Mouse (Mus musculus) urinary bladder, postnatal 14 days (tissue): ENCODE results near the gene Ank2.

Experiments used
- DNase-seq: peaks from one replicate; pipeline ENCODE4 v3.0.0; 2021; ENCODE audit warnings: low spot score

Ank2 gene

DNA sequence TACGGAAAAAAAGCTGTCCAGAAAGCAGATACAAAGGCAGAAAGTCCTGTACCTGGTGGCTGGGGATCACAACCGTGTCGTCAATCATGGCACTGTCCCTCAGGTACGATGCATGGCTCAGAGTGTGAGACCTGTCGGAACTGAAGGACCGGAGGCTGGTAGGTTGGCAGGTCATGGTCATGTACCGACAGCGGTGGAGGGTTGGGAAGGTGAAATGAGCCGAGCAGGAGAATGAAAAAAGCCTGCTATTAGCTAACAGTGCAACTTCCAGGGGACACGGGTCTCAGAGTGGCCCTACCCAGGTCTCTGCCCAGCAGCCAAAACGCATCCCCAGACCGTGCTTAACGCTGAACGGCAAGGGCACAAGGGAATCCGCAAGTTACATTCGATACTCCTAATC, 522.4 kb downstream of the Ank2 start:
- DNase-seq, result no peak

DNA sequence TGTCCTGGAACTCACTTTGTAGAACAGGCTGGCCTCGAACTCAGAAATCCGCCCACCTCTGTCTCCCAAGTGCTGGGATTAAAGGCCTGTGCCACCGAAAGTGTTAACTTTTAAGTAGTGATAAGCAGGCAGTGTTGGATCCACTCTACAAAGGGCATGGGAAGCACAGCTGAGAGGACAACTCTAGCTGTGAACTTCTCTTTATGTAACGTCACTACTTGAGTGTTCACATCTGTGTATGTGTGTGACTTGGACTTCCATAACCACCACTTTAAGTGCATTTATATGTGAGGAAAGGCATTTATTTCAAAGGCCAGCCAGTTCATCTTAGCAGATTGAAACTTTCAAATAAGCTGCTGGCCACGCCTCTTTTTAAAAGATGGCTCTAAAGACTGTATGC, 523.7 kb downstream of the Ank2 start:
- no peak for DNase-seq

DNA sequence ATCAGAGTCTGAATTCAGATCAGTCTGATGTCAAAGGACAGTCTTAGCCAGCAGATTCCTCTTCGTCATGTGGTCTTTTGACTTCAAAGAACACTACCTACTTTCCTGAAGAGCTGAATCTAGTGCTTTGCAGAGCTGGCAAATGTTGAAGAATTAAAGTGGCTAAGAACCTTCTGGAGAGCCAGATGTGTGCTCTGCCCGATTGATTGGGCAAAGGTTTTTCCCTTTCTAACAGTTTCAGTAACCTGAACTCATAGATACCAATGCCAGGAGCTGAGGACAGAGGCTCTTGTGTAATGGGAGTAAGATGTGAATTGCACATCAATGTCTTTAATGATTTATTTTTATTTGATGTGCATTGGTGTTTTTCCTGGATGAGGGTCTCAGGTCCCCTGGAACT, 525.6 kb downstream of the Ank2 start:
- DNase-seq, result no peak

DNA sequence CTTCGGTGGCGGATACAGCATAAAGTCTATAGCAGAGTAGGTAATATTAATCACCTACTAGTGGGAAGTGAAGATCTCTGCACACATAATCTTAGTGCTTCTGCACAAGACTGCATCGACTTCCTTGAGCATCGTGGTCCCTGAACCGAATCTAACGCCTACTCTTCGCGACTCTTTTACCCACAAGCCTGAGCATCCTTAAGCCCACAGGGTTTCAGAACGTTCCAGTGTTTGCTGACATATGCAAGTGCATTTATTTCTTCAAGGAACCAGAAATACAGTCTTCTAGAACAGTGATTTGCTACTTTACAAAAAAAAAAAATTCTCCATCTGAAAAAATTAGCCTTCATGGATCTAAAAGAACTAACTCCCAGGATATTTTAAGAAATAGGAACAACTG, 527.6 kb downstream of the Ank2 start:
- no peak for DNase-seq

DNA sequence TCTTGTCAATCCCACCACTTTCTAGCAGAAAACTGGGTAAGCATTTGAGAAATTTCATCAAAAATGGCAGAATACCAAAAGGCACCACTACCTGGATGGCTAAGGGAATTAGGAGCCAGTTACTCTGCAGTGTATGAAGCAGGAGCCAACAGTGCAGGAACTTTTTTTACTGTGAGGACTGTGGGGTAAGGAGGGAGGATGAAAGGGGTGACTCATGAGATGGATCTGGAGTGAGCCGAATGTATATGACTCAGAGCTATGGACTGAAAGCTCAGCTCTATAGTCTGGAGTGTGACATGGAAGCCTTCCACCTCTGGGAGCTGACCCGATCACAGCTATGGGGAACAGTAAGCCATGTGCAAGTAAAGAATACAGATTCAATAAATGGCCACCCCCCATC, 530.4 kb downstream of the Ank2 start:
- DNase-seq, result no peak

DNA sequence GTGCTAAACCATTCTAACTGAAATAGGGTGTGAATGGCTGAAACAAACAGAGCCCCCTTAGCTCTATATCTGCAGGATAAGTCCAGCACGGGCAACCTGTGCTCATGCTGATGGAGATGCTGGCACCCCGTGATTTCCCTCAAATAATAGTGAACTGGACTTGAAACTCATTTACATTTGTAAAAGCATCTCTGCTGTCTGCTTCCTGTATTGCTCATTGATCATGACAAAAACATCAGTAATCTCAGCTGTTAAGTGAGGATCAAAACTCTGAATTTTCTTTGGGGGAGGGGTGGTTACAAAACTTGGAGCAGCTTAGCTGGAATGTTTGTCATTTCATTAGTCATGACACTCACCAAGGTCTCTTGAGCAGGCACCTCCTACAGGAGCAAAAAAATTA, 533.4 kb downstream of the Ank2 start:
- no peak for DNase-seq

DNA sequence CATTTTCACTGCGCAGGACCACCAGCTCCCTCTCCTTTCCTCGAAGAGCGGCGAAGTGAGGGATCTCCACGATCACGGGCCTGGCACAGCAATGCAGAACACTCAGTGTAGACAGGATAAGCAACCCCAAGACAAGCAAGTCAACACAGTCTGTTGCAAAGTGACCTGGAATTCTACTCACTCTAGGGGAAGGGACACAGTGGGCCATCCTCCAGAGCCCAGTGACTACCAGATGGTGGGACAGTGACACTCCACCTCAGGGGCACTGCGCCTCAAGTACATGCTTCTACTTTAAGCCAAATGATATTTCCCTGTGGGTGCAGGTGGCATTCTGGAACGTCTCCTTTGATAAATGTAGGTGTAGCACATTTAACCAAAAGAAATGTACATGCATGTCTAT, 536.8 kb downstream of the Ank2 start:
- DNase-seq, result no peak

DNA sequence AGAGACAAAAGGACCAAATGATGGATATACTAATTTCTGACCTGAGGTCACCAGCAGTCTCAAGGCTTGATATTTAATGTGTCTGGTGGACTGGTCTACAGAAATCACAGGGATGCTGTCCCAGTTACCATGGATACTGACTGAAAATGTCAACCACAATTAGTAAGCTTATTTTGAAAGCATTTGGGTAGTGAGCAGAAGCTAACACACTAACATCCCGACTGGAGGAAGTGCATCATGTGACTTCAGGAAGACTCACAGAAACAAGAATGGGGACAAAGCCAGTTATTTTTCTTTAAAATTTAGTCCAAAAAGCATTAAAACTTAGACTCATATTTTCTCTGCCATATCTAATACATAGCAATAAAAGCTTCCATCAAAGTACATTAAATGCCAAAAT, 546.5 kb downstream of the Ank2 start:
- DNase-seq, result no peak

DNA sequence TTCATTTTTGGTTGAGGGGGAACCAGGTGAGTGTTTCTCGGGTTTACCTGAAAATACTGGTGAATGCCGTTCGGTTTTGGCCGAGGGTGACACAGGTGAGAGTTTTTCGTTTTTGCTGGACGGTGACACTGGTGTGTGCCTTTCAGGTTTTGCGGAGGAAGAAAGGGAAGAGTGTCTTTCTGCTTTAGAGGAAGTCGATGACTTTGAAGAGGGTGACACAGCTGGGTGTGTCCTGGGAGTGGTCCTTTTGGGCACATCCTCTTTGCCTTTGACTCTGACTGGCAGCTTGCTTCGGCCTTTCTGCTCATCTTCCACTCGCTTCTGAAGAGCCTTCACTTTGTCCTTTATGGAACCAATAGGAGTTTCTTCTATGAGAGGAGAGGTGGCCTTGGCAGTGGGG, 552.6 kb downstream of the Ank2 start:
- DNase-seq, result no peak

DNA sequence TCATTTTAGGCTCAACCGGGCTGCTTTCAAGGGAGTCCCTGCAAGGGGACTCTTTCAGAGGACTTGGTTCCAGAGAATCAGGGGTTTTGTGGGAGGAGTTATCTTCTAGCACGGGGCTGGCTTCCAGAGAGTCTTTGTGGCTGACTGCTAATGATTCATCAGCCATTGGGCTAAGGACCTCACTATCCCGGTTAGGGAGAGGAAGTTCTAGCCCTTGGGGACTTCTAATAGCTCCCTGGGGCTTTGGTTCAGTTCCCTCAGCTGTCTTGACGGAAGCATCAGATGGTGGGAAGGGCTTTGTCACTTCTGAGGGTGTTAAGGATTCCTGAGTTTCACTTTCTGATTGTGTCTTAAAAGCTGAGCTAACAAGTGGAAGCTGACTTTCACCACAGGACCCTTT, 554.3 kb downstream of the Ank2 start:
- no peak for DNase-seq

DNA sequence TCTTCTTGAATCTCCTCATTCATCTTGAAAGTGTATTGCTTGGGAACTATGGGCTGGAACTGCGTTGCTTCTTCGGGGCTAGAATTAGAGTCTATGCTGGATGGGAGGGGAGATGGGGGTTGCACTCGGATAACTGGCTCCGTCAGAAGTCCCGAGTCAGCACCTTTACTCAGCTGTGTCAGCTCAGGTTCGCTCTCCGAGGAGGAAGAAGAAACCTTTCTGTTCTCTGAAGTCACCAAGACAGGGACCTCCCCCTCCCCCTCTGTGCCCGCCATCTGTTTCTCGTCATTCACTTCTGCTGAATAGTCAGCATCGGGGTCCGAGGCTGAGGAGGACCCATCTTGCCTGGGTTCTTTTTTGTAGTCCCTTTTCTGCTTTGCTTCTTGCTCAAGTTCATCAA, 555.1 kb downstream of the Ank2 start:
- no peak for DNase-seq

DNA sequence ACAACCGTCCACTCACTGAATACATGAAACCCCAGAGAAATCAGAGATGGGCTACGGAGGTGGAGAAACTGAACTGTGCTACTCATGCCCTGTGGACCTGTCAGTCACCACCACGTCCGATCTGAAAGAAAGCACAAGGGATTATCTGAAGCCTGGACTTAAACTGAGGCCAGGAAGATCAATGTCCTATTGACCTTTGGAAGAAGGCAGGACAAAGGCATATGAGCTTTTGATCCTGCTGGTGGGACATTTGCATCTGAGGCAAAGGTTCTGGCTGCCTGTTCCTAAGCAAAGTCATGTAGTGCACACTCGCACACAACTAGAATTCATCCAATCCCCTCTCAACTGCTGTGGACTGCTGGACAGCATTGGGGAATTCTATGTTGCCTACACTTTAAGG, 558.7 kb downstream of the Ank2 start:
- DNase-seq, result no peak

DNA sequence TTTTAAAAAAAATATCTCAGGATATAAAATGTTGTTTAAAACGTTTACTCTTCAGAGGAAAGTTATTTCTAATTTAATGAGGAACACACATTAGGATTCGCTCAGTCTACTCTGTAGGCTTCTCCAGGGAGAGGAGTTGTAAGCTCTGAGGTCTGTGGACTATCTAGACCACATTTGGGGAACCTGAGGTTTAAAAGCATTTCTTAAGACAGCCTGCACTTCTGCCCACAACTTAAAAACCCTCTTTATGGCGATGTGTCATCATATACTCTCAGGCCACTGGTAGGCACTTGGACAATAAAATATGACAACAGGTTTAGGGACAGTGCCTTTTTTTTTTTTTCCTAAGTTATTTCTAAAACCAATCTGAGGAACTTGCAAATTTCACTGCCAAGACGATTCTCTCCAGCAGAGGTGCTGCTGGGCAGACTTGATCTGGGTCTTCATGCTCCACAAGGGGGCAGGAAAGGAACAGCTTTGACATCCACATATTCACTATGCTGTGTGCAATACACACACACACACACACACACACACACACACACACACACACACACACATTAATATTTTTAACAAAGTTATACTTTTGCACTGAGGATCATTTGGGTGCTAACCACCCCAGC, 567.2 kb downstream of the Ank2 start:
- no peak for DNase-seq

DNA sequence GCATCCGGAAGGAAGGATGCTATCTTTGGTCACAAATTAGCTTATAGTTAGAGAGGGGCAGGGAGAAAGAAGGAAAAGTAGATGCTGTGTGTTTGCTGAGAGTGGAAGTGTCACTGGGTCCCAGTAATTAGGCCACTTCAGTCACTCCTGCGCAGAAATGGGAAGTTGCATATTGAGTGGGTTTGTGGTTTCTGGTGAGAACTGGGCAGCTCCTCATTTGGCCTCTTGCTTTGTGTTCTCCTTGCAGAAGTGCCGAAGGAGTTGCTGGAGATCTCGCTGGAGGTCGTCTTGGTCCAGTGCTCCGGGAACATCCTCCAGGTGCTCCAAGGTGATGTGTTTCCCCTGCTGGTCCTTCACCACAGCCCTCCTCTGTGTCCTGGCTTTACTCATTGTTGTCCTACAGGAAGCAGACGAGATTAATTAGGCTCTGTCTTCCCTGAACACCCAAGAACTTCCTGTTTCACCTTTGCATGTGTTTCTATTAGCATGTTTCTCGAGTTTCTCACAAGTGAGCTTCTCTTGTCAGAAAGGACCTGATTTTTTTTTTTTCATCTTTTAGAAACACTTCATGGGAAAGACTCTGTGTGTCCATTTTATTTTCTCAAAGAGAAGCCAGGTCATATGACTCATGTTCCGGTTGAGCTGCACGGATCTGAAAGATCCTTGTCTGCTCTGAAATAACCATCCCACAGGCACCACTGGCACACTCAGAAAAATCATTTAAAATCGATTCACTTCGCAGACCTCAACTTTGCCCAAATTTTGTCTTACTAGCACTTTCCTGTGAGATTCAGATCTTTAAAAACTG, 575.4 kb downstream of the Ank2 start:
- DNase-seq, result no peak

DNA sequence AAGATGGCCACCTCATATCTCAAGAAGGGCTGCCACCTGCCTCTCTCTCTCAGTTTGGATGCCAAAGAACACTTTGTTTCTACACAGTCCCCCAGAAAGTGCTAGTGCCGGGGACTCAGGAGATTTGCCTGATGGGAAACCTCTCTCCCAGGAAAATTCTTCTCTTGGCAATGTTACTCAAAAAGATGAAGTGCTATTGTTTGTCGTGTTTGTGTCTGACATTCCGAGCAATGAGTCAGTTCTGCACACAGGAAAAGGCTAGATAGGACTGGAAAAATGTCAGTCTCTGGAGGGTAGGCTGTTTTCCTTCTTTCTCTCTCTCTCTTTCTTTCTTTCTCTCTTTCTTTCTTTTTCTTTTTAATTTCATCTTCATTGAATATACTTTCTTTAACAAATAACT, 577.2 kb downstream of the Ank2 start:
- no peak for DNase-seq

DNA sequence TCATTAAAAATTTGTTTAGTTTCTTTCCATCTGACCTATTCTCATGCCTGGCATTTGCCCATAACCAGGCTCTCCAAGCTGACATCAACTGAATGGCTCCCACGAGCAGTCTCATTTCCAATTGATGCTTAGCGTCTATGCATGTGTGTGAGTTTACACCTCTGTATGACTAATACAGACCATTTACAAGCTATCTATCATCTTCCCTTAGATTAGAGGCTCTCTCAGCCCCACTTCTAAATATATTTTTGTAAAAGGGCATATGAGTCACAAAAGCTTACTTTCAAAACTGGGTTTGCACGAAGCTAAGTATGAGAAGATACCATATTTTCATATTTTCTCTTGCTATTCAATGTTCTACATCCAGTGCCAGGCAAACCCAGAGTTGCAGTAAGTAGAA, 578.9 kb downstream of the Ank2 start:
- DNase-seq, result no peak

DNA sequence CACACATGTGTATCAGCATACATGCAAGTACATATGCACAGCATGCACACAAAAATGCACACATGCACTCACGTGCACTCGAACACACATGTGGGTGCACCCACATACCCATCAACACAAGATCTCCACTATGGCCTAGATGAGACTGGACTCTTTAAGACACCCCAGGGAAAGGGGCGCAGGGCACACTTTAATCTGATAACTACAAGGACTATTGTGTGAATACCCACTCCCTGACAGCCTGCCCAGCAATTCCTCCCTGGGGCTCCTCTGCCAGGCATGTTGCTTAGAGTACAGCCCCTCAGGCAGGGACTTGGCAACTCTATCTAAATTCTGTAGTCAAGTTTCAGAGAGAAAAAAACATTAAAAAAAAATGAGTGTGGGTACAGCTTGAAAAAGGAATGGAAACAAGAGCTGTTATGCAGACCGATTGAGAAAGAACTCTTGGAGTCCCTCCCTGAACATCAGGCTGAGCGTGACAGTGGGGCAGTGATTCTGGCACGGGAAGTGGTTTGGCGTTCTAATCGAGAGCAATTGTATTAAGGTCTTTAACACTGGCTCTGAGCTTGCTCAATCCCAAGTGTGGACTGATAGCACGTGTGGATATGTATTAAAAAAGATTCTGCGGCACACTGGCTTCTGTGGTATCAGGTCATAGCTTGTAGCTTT, 580.2 kb downstream of the Ank2 start:
- DNase-seq, result no peak

DNA sequence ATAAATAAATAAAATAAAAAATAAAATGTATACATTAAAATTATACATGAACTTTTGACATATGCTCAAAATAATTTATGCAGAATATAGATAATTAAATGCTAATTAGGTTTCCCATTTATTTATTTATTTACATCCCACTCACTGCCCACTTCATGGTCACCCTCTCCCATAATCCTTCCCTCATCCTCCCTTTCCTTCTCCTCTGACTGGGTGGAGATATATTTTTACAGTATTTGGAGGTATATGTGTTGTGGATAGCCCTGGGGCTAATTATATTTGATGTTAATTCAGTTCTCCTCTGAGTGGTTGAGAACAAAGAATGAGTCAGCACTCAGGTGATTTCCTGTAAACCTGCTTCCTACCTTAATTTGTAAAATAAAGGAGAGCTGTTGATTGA, 582.8 kb downstream of the Ank2 start:
- no peak for DNase-seq

DNA sequence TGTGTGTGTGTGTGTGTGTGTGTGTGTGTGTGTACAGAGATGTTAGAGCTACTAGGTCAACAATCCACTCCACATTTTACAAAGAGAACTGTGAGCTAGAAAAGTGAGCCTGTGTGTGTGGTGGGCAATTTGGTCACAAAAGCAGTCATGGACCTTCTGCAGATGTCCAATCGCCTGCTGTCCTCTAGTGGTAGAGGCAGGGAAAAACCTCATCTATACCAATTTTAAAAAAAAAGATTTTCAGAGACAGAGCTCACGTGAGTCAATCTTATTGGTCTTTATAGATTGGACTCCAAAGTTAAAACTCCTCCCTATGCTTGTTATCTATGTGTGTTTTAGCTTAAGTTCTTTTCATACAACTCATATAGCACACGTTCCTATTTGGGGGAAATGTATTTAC, 595.6 kb downstream of the Ank2 start:
- DNase-seq, result peak; percentile 40

DNA sequence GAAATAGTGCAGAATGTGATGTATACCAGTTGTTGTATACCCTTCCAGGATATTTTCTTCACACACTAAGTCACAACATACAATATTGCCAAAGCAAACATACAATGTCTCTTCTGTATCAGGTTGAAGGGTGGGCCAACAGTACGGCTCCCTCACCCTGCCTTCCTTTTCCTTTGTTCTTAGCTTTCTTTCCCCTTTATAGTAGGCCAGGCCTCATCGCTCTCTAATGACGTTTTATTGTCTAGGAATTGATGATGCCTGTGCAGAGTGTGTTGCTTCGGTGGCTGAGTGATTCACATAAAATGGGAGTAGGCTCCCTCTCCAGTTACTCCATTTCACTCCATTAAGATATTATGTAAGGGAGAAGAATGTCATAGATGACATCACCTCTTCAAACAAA, 612.5 kb downstream of the Ank2 start:
- DNase-seq, result no peak

DNA sequence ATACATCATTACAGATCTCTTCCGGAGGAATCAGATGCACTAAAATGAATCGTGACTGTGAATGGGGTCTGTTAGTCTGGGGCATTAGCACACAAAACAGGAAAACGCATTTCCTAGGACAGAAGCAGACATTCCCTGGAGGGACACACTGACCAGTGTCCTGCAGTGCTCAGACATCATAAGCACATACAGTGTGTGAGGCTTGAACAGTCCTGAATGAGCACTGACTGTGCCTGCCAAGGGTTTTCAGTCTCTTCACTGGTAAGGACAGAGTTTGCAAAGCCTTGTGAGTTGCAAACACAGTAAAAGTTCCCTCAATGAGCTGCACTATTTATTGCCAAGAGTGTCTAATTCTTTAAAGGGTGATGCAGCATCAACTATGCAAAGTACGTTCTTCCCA, 613.1 kb downstream of the Ank2 start:
- DNase-seq, result no peak

DNA sequence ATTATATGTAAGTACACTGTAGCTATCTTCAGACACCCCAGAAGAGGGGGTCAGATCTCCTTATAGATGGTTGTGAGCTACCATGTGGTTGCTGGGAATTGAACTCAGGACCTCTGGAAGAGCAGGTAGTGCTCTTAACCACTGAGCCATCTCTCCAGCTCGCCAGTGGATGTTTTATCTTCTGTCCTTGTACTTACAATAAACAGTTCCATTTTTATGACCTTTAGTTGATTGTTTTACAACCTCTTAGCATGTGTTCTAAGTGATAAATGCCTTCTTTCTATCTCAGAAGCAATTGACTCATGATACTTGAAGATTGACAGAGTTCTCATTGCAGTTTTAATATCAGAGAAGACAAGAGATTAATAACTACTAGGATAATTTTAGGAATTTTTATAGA, 620.9 kb downstream of the Ank2 start:
- no peak for DNase-seq
